Mouse (Mus musculus): ENCODE results near the gene Hmg20a. TPM values are rescaled to one million over a fixed set of nuclear protein-coding genes. Genes with fewer than 3 reads are reported as not detected.

The Hmg20a gene
- polyA plus RNA-seq, 1 experiment, result 11.0 TPM

GRCm38 (mm10) chr9:56485423-56485822, 67.0 kb downstream of the Hmg20a start:
- Histone ChIP-seq H3K36me3 (ENCODE audit: control insufficient read depth, insufficient read depth, low read length) (peaks cover 24% of the 10 kb centered on the region), H3K27me3 (ENCODE audit: control insufficient read depth, insufficient read depth, low read length) (no peaks in the 10 kb centered on the region), H3K4me3 (ENCODE audit: low read depth, low read length) (no peak overlapping the region), H3K27ac (ENCODE audit: insufficient read depth, low read depth, low read length) (no peak overlapping the region), H3K4me1 (ENCODE audit: control insufficient read depth, insufficient read depth, insufficient read length, low read length) (peaks cover 2% of the 10 kb centered on the region; the same call in 1 of the 2 replicates)
- TF ChIP-seq POLR2A (IDR thresholded peaks at IDR 0.05; ENCODE audit: low read depth, low read length), result no peak
- no peak for TF ChIP-seq CTCF (IDR thresholded peaks at IDR 0.05; ENCODE audit: extremely low read depth, insufficient read length, insufficient replicate concordance, low read depth, low read length)
- WGBS, result 98% methylated on average over 1 of the region's 1 CpGs

- no peak overlapping the region for H3K27ac ChIP-seq (ENCODE audit: insufficient read depth, low read depth, low read length)
- H3K4me1 ChIP-seq (ENCODE audit: control insufficient read depth, insufficient read depth, insufficient read length, low read length), result peaks cover 2% of the 10 kb centered on the region; the same call in 1 of the 2 replicates
- H3K4me3 ChIP-seq (ENCODE audit: low read depth, low read length), result no peak overlapping the region
- WGBS, result 83% methylated on average over 3 of the region's 3 CpGs
- H3K36me3 ChIP-seq (ENCODE audit: control insufficient read depth, insufficient read depth, low read length), result peaks cover 26% of the 10 kb centered on the region
- no peaks in the 10 kb centered on the region for H3K27me3 ChIP-seq (ENCODE audit: control insufficient read depth, insufficient read depth, low read length)
- TF ChIP-seq CTCF (IDR thresholded peaks at IDR 0.05; ENCODE audit: extremely low read depth, insufficient read length, insufficient replicate concordance, low read depth, low read length) (no peak), POLR2A (IDR thresholded peaks at IDR 0.05; ENCODE audit: low read depth, low read length) (no peak)
Measured at GRCm38 (mm10) chr9:56486158-56486557, 67.7 kb downstream of the Hmg20a start.

GRCm38 (mm10) chr9:56487651-56488050, 69.2 kb downstream of the Hmg20a start:
- peaks cover 33% of the 10 kb centered on the region for H3K36me3 ChIP-seq (ENCODE audit: control insufficient read depth, insufficient read depth, low read length)

GRCm38 (mm10) chr9:56492391-56492790, 74.0 kb downstream of the Hmg20a start:
- Histone ChIP-seq H3K4me1 (ENCODE audit: control insufficient read depth, insufficient read depth, insufficient read length, low read length) (peaks cover 2% of the 10 kb centered on the region; the same call in 1 of the 2 replicates), H3K36me3 (ENCODE audit: control insufficient read depth, insufficient read depth, low read length) (peaks cover 39% of the 10 kb centered on the region), H3K4me3 (ENCODE audit: low read depth, low read length) (no peak overlapping the region), H3K27me3 (ENCODE audit: control insufficient read depth, insufficient read depth, low read length) (no peaks in the 10 kb centered on the region), H3K27ac (ENCODE audit: insufficient read depth, low read depth, low read length) (no peak overlapping the region)
- WGBS, result 92% methylated on average over 3 of the region's 3 CpGs
- TF ChIP-seq POLR2A (IDR thresholded peaks at IDR 0.05; ENCODE audit: low read depth, low read length), result no peak
- no peak for TF ChIP-seq CTCF (IDR thresholded peaks at IDR 0.05; ENCODE audit: extremely low read depth, insufficient read length, insufficient replicate concordance, low read depth, low read length)

More at GRCm38 (mm10) chr9:56487651-56488050, 69.2 kb downstream of the Hmg20a start:
- H3K27ac ChIP-seq (ENCODE audit: insufficient read depth, low read depth, low read length), result no peak overlapping the region
- H3K4me1 ChIP-seq (ENCODE audit: control insufficient read depth, insufficient read depth, insufficient read length, low read length), result peaks cover 2% of the 10 kb centered on the region; the same call in 1 of the 2 replicates
- TF ChIP-seq POLR2A (IDR thresholded peaks at IDR 0.05; ENCODE audit: low read depth, low read length) (no peak), CTCF (IDR thresholded peaks at IDR 0.05; ENCODE audit: extremely low read depth, insufficient read length, insufficient replicate concordance, low read depth, low read length) (no peak)
- no peak overlapping the region for H3K4me3 ChIP-seq (ENCODE audit: low read depth, low read length)
- no peaks in the 10 kb centered on the region for H3K27me3 ChIP-seq (ENCODE audit: control insufficient read depth, insufficient read depth, low read length)
- WGBS, result 96% methylated on average over 3 of the region's 3 CpGs

GRCm38 (mm10) chr9:56492916-56493315, 74.5 kb downstream of the Hmg20a start:
- H3K36me3 ChIP-seq (ENCODE audit: control insufficient read depth, insufficient read depth, low read length), result peaks cover 35% of the 10 kb centered on the region
- no peak overlapping the region for H3K27ac ChIP-seq (ENCODE audit: insufficient read depth, low read depth, low read length)
- TF ChIP-seq CTCF (IDR thresholded peaks at IDR 0.05; ENCODE audit: extremely low read depth, insufficient read length, insufficient replicate concordance, low read depth, low read length), result no peak
- TF ChIP-seq POLR2A (IDR thresholded peaks at IDR 0.05; ENCODE audit: low read depth, low read length), result no peak
- 29% methylated on average over 1 of the region's 1 CpGs for WGBS
- H3K4me1 ChIP-seq (ENCODE audit: control insufficient read depth, insufficient read depth, insufficient read length, low read length), result peaks cover 2% of the 10 kb centered on the region
- H3K4me3 ChIP-seq (ENCODE audit: low read depth, low read length), result no peak overlapping the region
- no peaks in the 10 kb centered on the region for H3K27me3 ChIP-seq (ENCODE audit: control insufficient read depth, insufficient read depth, low read length)

GRCm38 (mm10) chr9:56495088-56495487, 76.7 kb downstream of the Hmg20a start:
- 81% methylated on average over 7 of the region's 7 CpGs for WGBS
- no peaks in the 10 kb centered on the region for H3K27me3 ChIP-seq (ENCODE audit: control insufficient read depth, insufficient read depth, low read length)
- no peak overlapping the region for H3K4me3 ChIP-seq (ENCODE audit: low read depth, low read length)
- no peak overlapping the region for H3K27ac ChIP-seq (ENCODE audit: insufficient read depth, low read depth, low read length)
- no peaks in the 10 kb centered on the region; the same call in 1 of the 2 replicates for H3K4me1 ChIP-seq (ENCODE audit: control insufficient read depth, insufficient read depth, insufficient read length, low read length)
- TF ChIP-seq CTCF (IDR thresholded peaks at IDR 0.05; ENCODE audit: extremely low read depth, insufficient read length, insufficient replicate concordance, low read depth, low read length) (no peak), POLR2A (IDR thresholded peaks at IDR 0.05; ENCODE audit: low read depth, low read length) (no peak)
- H3K36me3 ChIP-seq (ENCODE audit: control insufficient read depth, insufficient read depth, low read length), result peaks cover 23% of the 10 kb centered on the region

GRCm38 (mm10) chr9:56495795-56496232, 77.4 kb downstream of the Hmg20a start:
- 75% methylated on average over 5 of the region's 5 CpGs for WGBS
- no peak overlapping the region for H3K27ac ChIP-seq (ENCODE audit: insufficient read depth, low read depth, low read length)
- peaks cover 19% of the 10 kb centered on the region for H3K36me3 ChIP-seq (ENCODE audit: control insufficient read depth, insufficient read depth, low read length)
- H3K27me3 ChIP-seq (ENCODE audit: control insufficient read depth, insufficient read depth, low read length), result no peaks in the 10 kb centered on the region
- no peak overlapping the region for H3K4me3 ChIP-seq (ENCODE audit: low read depth, low read length)
- H3K4me1 ChIP-seq (ENCODE audit: control insufficient read depth, insufficient read depth, insufficient read length, low read length), result no peaks in the 10 kb centered on the region; the same call in 1 of the 2 replicates
- TF ChIP-seq CTCF (IDR thresholded peaks at IDR 0.05; ENCODE audit: extremely low read depth, insufficient read length, insufficient replicate concordance, low read depth, low read length) (no peak), POLR2A (IDR thresholded peaks at IDR 0.05; ENCODE audit: low read depth, low read length) (no peak)

Data from small intestine, adult 2 months (tissue).